Mouse (Mus musculus): ENCODE results near the gene Degs1.
"Not testable (repeated sequence)": the region's sequence is repeated elsewhere in the genome, so short reads cannot be mapped to it uniquely, and the experiment has no call there.

Gene Degs1

GRCm38 (mm10) chr1:182282091-182283075, at the start of gene Degs1:
Gene Degs1 (minus strand): TSS chr1:182282804.
- peak; percentile 94 for DNase-seq (ENCODE audit: low read depth, low spot score)

- DNase-seq (ENCODE audit: low read depth, low spot score) = no peak
Observed at GRCm38 (mm10) chr1:182325919-182326318, 43.3 kb upstream of the Degs1 start.

GRCm38 (mm10) chr1:182324552-182324951, 41.9 kb upstream of the Degs1 start:
- no peak for DNase-seq (ENCODE audit: low read depth, low spot score)

- no peak for DNase-seq (ENCODE audit: low read depth, low spot score)
Observed at GRCm38 (mm10) chr1:182323139-182323538, 40.5 kb upstream of the Degs1 start.

GRCm38 (mm10) chr1:182314201-182314600, 31.6 kb upstream of the Degs1 start:
- DNase-seq (ENCODE audit: low read depth, low spot score) = no peak

DNA sequence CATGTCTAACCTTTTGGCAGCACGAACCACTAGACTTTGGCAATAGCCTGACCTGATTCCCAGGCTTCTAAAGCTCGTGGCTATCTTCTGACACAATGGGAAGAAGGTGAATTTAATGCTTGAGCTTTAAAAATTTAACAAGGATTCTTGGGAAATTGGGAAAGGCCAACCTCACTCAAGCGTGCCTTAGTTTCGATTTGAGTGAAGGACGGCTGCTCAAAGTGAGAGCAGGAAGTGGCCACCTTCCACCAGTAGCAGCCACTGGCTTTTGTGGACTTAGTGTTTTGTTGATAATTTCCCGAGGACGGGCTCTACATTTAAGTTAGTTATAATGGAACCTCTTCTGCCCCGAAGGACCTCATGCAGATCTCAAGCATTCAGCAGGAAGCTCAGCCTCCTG, 30.6 kb upstream of the Degs1 start:
- DNase-seq (ENCODE audit: low read depth, low spot score) = no peak

DNA sequence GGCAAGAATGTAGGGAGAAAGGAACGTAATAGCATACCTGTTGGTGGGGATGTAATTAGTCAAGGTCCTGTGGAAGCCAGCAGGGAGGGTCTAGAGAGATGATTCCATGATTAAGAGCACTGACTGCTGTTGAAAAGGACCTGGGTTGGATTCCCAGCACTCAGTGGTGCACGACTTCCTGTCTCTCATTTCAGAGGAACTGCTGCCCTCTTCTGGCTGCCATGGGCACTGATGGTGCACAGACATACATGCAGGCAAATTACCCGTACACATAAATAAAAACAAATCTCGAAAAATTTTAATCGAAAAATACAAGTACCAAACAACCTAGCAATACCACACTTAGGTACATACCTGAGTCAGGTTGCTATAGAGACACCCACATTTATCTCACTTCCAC, 28.8 kb upstream of the Degs1 start:
- no peak for DNase-seq (ENCODE audit: low read depth, low spot score)

DNA sequence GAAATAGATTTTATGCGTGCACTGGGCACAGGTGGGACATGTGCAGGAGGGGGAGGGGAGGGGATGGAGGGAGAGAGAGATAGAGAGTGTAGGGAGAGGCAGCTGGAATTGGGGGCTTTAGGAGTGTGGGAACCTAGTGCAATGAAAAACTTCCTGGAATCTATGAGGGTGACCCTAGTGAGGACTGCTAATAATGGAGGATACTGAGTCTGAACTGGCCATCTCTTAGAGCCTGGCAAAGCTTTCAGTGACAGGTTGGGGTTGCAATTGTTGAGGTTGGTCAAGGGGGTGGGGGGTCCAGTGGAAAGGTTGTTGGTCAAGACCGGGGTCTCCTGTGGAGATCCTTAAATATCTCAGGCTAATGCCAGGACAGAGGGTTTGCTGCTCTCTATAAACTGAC, 27.7 kb upstream of the Degs1 start:
- DNase-seq (ENCODE audit: low read depth, low spot score) = no peak

- no peak for DNase-seq (ENCODE audit: low read depth, low spot score)
Observed at GRCm38 (mm10) chr1:182309403-182309802, 26.8 kb upstream of the Degs1 start.

GRCm38 (mm10) chr1:182302916-182303315, 20.3 kb upstream of the Degs1 start:
- DNase-seq (ENCODE audit: low read depth, low spot score) = no peak

GRCm38 (mm10) chr1:182302176-182302870, 19.7 kb upstream of the Degs1 start:
- DNase-seq (ENCODE audit: low read depth, low spot score) = no peak

DNA sequence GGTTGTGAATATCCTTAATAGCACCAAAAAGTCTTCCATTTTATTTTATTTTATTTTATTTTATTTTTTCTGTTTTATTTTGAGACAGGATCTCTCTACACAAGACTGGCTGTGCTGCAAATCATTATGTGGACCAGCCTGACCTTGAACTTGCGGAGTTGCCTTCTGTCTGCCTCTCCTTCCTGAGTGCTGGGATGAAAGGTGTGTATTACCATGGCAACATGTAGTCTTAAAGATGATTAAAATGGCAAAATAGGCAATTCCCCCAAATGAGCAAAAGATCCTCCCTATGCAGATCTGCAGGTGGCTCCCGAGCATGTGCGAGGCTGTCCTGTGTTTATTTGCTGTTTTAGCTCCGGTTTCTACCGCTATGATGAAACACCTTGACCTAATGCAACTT, 15.2 kb upstream of the Degs1 start:
- no peak for DNase-seq (ENCODE audit: low read depth, low spot score)

DNA sequence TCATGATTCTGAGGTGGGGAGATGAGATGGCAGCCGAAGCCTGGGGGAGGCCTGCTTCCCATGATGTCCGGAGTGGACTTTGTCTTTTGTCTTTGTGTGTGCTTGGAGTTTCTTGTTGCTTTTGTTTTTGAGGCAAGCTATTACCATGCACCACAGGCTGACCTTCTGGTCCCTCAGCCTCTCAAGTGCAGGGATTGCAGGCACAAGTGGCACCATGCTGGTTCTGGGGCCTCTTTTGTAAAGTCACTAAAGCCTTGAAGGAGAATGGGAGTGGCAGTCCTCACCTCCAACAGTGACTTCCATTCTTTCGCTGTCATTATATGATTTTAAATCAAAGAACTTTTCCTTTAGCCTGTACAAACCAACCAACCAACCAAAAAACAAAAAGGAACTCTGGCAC, 14.6 kb upstream of the Degs1 start:
- no peak for DNase-seq (ENCODE audit: low read depth, low spot score)

DNA sequence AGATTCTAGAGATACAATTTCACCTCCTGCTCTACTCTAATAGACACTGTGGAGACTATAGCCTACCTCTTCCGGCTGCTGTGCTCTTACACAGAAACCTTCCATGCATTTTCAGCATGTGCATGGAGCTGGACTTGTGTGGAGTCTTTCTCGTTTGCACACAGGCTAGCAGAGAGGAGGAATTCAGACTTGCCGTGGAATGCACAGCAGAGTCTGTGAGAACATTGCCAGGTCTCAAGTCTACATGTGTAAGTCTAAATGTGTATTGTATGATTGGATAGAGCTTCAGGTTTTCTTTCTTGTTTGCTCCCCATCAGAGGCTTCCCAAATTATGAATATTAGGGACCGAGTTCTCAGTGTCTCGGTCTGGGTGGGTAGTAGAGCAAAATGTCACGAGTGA, 14.2 kb upstream of the Degs1 start:
- no peak for DNase-seq (ENCODE audit: low read depth, low spot score)

DNA sequence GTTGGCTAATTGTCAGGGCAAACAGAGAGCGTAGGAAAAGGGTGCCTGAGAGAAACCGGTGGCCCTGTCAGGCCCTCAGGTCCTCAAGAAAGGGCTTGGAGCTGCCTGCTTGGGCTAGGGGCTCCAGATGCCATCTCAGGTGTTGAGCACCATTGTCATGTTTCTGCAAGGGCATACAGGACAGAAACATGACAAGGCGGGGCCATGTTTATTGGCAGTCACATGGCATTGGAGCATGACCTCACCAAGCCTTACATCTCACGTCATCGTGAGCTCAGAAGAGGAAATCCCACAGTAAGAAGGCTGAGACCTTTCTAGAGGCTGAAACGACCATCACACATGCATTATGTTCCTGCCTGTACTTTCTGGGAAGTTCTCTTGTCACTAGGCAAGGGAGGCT, 13.5 kb upstream of the Degs1 start:
- no peak for DNase-seq (ENCODE audit: low read depth, low spot score)

- DNase-seq (ENCODE audit: low read depth, low spot score) = no peak
Observed at GRCm38 (mm10) chr1:182292291-182292690, 9.7 kb upstream of the Degs1 start.

- not testable (repeated sequence) for DNase-seq (ENCODE audit: low read depth, low spot score)
Observed at GRCm38 (mm10) chr1:182290741-182291140, 8.1 kb upstream of the Degs1 start.

DNA sequence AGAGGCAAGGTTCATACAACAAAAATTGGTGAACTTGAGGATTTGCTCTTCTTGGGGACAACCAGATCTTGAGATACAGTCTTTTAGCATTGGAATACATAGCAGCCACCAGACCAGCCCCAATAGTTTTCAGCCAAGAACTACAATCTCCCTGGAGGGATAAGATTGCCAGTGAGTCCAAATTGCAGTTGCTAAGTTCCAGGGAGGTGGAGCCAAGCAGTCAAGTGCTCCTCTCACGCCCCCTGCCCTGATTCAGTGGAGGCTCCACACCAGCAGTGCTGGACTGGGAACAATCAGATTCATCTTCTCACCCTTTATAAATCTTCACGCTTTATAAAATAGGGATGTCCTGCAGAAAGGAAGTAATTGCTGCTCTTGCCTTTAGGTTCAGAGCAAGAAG, 7.2 kb upstream of the Degs1 start:
- DNase-seq (ENCODE audit: low read depth, low spot score) = no peak

- no peak for DNase-seq (ENCODE audit: low read depth, low spot score)
Observed at GRCm38 (mm10) chr1:182288601-182289000, 6.0 kb upstream of the Degs1 start.

DNA sequence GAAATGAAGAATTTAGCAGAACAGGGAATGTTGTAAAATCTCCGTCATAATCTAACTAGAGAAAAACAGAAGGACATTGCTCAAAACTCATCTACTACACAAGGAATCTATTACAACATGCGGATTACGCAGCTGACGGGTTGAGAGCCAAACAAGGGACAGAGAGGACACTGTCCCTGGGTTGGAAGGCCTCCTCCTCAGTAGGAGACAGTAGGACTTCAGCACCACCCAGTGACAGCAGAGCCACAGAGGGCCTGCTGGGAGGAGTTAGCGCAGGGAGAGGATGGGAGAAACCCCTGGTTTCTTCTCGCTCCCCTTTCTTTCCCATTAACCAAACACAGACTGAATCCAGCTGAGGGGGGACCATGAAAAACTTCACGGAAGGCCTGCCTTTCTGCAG, 5.2 kb upstream of the Degs1 start:
- no peak for DNase-seq (ENCODE audit: low read depth, low spot score)

DNA sequence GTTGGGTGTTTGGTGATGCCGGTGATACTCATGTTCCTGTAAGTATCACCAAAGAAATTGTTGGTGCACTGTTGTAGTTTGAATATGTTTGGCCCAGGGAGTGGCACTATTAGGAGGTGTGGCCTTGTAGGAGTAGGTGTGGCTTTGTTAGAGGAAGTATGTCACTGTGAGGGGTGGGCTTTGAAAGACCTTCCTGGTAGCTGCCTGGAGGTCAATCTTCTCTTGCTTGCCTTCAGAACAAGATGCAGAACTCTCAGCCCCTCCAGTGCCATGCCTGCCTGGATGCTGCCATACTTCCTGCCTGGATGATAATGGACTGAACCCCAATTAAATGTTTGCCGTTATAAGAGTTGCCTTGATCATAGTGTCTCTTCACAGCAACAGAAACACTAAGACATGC, 2.2 kb upstream of the Degs1 start:
- no peak for DNase-seq (ENCODE audit: low read depth, low spot score)

GRCm38 (mm10) chr1:182283231-182283630, 627 bp upstream of the Degs1 start:
- no peak for DNase-seq (ENCODE audit: low read depth, low spot score)

DNA sequence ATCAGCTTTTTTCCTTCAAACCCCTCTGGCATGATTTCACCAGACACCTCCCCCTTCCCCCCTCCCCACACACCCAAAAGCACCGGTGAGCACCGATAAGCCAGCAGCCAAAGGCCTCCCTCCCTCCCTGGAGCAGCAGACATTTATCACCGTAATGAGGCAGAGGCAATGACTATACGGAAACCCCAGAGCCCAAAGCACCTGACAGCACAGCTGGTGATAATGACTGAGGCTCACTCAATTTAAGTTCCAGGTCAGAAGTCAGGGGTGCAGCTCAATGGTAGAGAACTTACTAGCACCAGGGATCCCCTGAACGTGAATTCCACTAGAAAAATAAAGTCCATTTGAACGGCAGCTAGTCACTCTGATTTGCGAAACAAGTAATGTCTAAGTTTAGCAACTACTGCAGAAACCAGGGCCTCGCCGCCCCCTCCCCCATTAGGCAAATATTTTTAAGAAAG, 1.3 kb downstream of the Degs1 start:
- DNase-seq (ENCODE audit: low read depth, low spot score) = peak; percentile 59
